Mouse (Mus musculus) MEL (cell line): ENCODE measurements around the gene Sf3b5. TPM values are rescaled to one million over a fixed set of nuclear protein-coding genes. Genes with fewer than 3 reads are reported as not detected.

Source experiments
- DNase-seq: peaks from one replicate; pipeline ENCODE4 v3.0.0; 2011; ENCODE audit warnings: low read depth, low spot score
- H3K27ac ChIP-seq: 2 replicates; pipeline ENCODE4 v1.5.1; 2012; ENCODE audit warnings: low read depth, mild to moderate bottlenecking, control low read depth, low read length, moderate library complexity; ENCODE audit not compliant: control insufficient read depth
- H3K27me3 ChIP-seq, 2 experiments: fragments of 150-350 bp in 1 of 2; sonication (generic) in 1 of 2; 2 replicates each; pipeline ENCODE4 v1.6.1; 2012; ENCODE audit warnings: low read length in 2 of 2, mild to moderate bottlenecking in 2 of 2, improper control_type of control experiment in 1 of 2, moderate library complexity in 1 of 2; ENCODE audit not compliant: insufficient read depth in 2 of 2, control insufficient read depth in 1 of 2
- H3K36me3 ChIP-seq, 2 experiments: 2 replicates each; pipeline ENCODE4 v1.6.1; 2012 to 2014; ENCODE audit warnings: low read length in 2 of 2, improper control_type of control experiment in 1 of 2, inconsistent platforms in 1 of 2, mild to moderate bottlenecking in 1 of 2; ENCODE audit not compliant: insufficient read depth in 2 of 2, control insufficient read depth in 1 of 2
- H3K4me1 ChIP-seq, 2 experiments: fragments of 150-350 bp in 1 of 2; sonication (generic) in 1 of 2; 2 replicates each; pipeline ENCODE4 v1.6.1; 2012; ENCODE audit warnings: low read length in 2 of 2, improper control_type of control experiment in 1 of 2, mild to moderate bottlenecking in 1 of 2; ENCODE audit not compliant: insufficient read depth in 2 of 2, control insufficient read depth in 1 of 2
- H3K4me3 ChIP-seq, 2 experiments: fragments of 150-350 bp in 1 of 2; sonication (generic) in 1 of 2; 2 replicates each; pipeline ENCODE4 v1.5.1; 2012; ENCODE audit warnings: low read depth in 2 of 2, low read length in 2 of 2, mild to moderate bottlenecking in 2 of 2, moderate library complexity in 2 of 2, control low read depth in 1 of 2, improper control_type of control experiment in 1 of 2; ENCODE audit not compliant: control insufficient read depth in 1 of 2, insufficient read depth in 1 of 2
- H3K79me2 ChIP-seq: 2 replicates; pipeline ENCODE4 v1.6.1; 2012; ENCODE audit warnings: mild to moderate bottlenecking, low read length, moderate library complexity; ENCODE audit not compliant: control insufficient read depth, poor library complexity, insufficient read depth
- H3K9ac ChIP-seq: 2 replicates; pipeline ENCODE4 v1.6.1; 2012; ENCODE audit warnings: low read depth, mild to moderate bottlenecking, control low read depth, low read length, moderate library complexity; ENCODE audit not compliant: control insufficient read depth, poor library complexity, severe bottlenecking
- H3K9me3 ChIP-seq: fragments of 150-350 bp; sonication (generic); replicated peaks from 2 replicates; pipeline ENCODE4 v1.6.1; 2012; ENCODE audit warnings: mild to moderate bottlenecking, low read length, improper control_type of control experiment, moderate library complexity; ENCODE audit not compliant: insufficient read depth
- BHLHE40 ChIP-seq: IDR thresholded peaks from 2 replicates; pipeline ENCODE4 v1.6.1; 2012; ENCODE audit warnings: low read depth, mild to moderate bottlenecking, inconsistent platforms, low read length, improper control_type of control experiment, borderline replicate concordance
- CHD1 ChIP-seq: IDR thresholded peaks from 2 replicates; pipeline ENCODE4 v1.6.1; 2012; ENCODE audit warnings: low read depth, mild to moderate bottlenecking, inconsistent platforms, low read length, improper control_type of control experiment
- CHD2 ChIP-seq: IDR thresholded peaks from 2 replicates; pipeline ENCODE4 v1.6.1; 2011; ENCODE audit warnings: low read length, improper control_type of control experiment
- CTCF ChIP-seq, 3 experiments: IDR thresholded peaks in 2 of 3; conservative IDR thresholded peaks in 1 of 3; 2 replicates each; pipeline ENCODE4 v1.5.1; 2011 to 2012; ENCODE audit warnings: low read length in 3 of 3, low read depth in 2 of 3, mild to moderate bottlenecking in 2 of 3, improper control_type of control experiment in 1 of 3, inconsistent platforms in 1 of 3, mixed read lengths in 1 of 3, moderate library complexity in 1 of 3; ENCODE audit not compliant: control insufficient read depth in 1 of 3, insufficient read depth in 1 of 3, poor library complexity in 1 of 3, severe bottlenecking in 1 of 3
- ELF1 ChIP-seq: IDR thresholded peaks from 2 replicates; pipeline ENCODE4 v1.6.1; 2014; ENCODE audit warnings: low read depth, mild to moderate bottlenecking, inconsistent platforms, low read length, improper control_type of control experiment, moderate library complexity
- ETS1 ChIP-seq: IDR thresholded peaks from 2 replicates; pipeline ENCODE4 v1.6.1; 2012; ENCODE audit warnings: low read depth, mild to moderate bottlenecking, inconsistent platforms, low read length, improper control_type of control experiment, moderate library complexity
- GABPA ChIP-seq: IDR thresholded peaks from 2 replicates; pipeline ENCODE4 v1.6.1; 2012; ENCODE audit warnings: low read depth, mild to moderate bottlenecking, inconsistent platforms, low read length, improper control_type of control experiment, moderate library complexity
- GATA1 ChIP-seq: IDR thresholded peaks from 2 replicates; pipeline ENCODE4 v1.6.1; 2011; ENCODE audit warnings: low read depth, low read length, improper control_type of control experiment
- MAX ChIP-seq: IDR thresholded peaks from 2 replicates; pipeline ENCODE4 v1.6.1; 2011; ENCODE audit warnings: low read length, improper control_type of control experiment
- MAZ ChIP-seq: IDR thresholded peaks from 2 replicates; pipeline ENCODE4 v1.6.1; 2012; ENCODE audit warnings: low read depth, mild to moderate bottlenecking, inconsistent platforms, low read length, improper control_type of control experiment
- MXI1 ChIP-seq: IDR thresholded peaks from 2 replicates; pipeline ENCODE4 v1.6.1; 2011; ENCODE audit warnings: mild to moderate bottlenecking, low read depth, low read length, improper control_type of control experiment
- MYB ChIP-seq: IDR thresholded peaks from 2 replicates; pipeline ENCODE4 v1.6.1; 2011; ENCODE audit warnings: mild to moderate bottlenecking, low read depth, low read length, improper control_type of control experiment
- MYC ChIP-seq: IDR thresholded peaks from 2 replicates; pipeline ENCODE4 v1.6.1; 2011; ENCODE audit warnings: low read depth, mild to moderate bottlenecking, low read length, improper control_type of control experiment, moderate library complexity
- NELFE ChIP-seq: IDR thresholded peaks from 2 replicates; pipeline ENCODE4 v1.6.1; 2011; ENCODE audit warnings: low read depth, low read length, improper control_type of control experiment
- SIN3A ChIP-seq: IDR thresholded peaks from 2 replicates; pipeline ENCODE4 v1.6.1; 2012; ENCODE audit warnings: low read length, improper control_type of control experiment, inconsistent platforms
- SMC3 ChIP-seq: IDR thresholded peaks from 2 replicates; pipeline ENCODE4 v1.6.1; 2011; ENCODE audit warnings: low read depth, low read length, improper control_type of control experiment
- TBP ChIP-seq: IDR thresholded peaks from 2 replicates; pipeline ENCODE4 v1.8.0; 2011; ENCODE audit warnings: low read depth, low read length, improper control_type of control experiment
- TCF12 ChIP-seq: IDR thresholded peaks from 2 replicates; pipeline ENCODE4 v1.6.1; 2014; ENCODE audit warnings: low read depth, mild to moderate bottlenecking, inconsistent platforms, low read length, improper control_type of control experiment, moderate library complexity
- UBTF ChIP-seq: IDR thresholded peaks from 2 replicates; pipeline ENCODE4 v1.6.1; 2012; ENCODE audit warnings: low read depth, mild to moderate bottlenecking, inconsistent platforms, low read length, improper control_type of control experiment, moderate library complexity, borderline replicate concordance; ENCODE audit not compliant: insufficient read depth
- USF1 ChIP-seq: IDR thresholded peaks from 2 replicates; pipeline ENCODE4 v1.6.1; 2014; ENCODE audit warnings: low read depth, mild to moderate bottlenecking, inconsistent platforms, low read length, improper control_type of control experiment, moderate library complexity
- USF2 ChIP-seq, 2 experiments: IDR thresholded peaks; 2 replicates each; pipeline ENCODE4 v1.6.1; 2011 to 2012; ENCODE audit warnings: improper control_type of control experiment in 2 of 2, low read length in 2 of 2, borderline replicate concordance in 1 of 2, inconsistent platforms in 1 of 2, low read depth in 1 of 2, mild to moderate bottlenecking in 1 of 2; ENCODE audit not compliant: insufficient read depth in 1 of 2
- ZC3H11A ChIP-seq: IDR thresholded peaks from 2 replicates; pipeline ENCODE4 v1.6.1; 2012; ENCODE audit warnings: low read depth, mild to moderate bottlenecking, inconsistent platforms, low read length, improper control_type of control experiment
- ZNF384 ChIP-seq: IDR thresholded peaks from 2 replicates; pipeline ENCODE4 v1.6.1; 2012; ENCODE audit warnings: low read depth, mild to moderate bottlenecking, inconsistent platforms, low read length, improper control_type of control experiment
- polyA plus RNA-seq, 2 experiments: library from polyadenylated mRNA; stranded (reverse) in 1 of 2; unstranded in 1 of 2; fragments of >175 nt in 1 of 2; fragments of >200 nt in 1 of 2; gene quantifications; 2 replicates each; pipeline versions ENCODE4 v1.2.1 to v1.2.4; 2012; ENCODE audit warnings: low replicate concordance in 2 of 2, low read depth in 1 of 2; ENCODE audit not compliant: insufficient read length in 2 of 2, insufficient read depth in 1 of 2, missing spikeins in 1 of 2
- total RNA-seq: library from RNA; depleted of rRNA; stranded (reverse); fragments of 300-350 nt; gene quantifications from 2 replicates; pipeline ENCODE4 v1.2.3, GENCODE M21; 2012

The Sf3b5 gene
- total and polyA plus RNA-seq, 3 experiments, result 16.6 to 57.4 TPM; not detected in 1

- Histone ChIP-seq H3K27me3 (no peaks in the 10 kb centered on the region), H3K36me3 (no peaks in the 10 kb centered on the region), H3K4me1 (no peaks in the 10 kb centered on the region), H3K4me3 (no peak overlapping the region), H3K9me3 (no peaks in the 10 kb centered on the region), H3K27ac (no peak overlapping the region), H3K79me2 (no peaks in the 10 kb centered on the region), H3K9ac (no peak overlapping the region)
- TF ChIP-seq MYB (no peak), SIN3A (no peak), ZNF384 (no peak), MYC (no peak), MAZ (no peak), USF2 (IDR thresholded peaks at IDR 0.05; ENCODE audit: borderline replicate concordance in 1 of 2, insufficient read depth in 1 of 2, low read depth in 1 of 2, low read length in 2 of 2) (no peak), ETS1 (no peak)
- DNase-seq, result no peak
These were observed 29.2 kb upstream of the Sf3b5 start for GRCm38 (mm10) chr10:12975957-12976356.

DNA sequence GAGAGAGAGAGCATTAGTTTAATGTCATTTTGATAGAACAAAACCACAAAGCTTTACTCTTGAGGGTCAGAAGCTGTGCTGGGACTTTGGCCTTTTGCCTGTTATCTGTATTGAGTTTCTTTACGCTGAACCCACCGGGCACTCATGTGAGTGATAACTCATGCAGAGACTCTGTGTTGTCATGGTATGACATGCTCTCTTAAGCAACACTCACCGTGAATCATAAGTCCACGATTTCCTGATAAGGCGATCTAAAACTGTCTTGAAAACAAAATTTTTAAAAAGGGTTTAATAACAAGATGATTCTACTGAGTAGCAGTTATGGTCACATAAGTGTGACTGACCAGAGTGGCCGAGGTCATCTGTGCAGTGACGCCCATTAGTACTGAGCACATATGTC, 28.6 kb upstream of the Sf3b5 start:
- no peaks in the 10 kb centered on the region for H3K27me3 ChIP-seq
- no peaks in the 10 kb centered on the region for H3K9me3 ChIP-seq
- TF ChIP-seq GATA1, result 0 out of 2 replicates have a peak, but pooled peaks have one; percentile 12
- no peak for TF ChIP-seq MXI1
- no peak for TF ChIP-seq ELF1
- no peak for TF ChIP-seq MAX
- TF ChIP-seq ETS1, result no peak
- TF ChIP-seq ZNF384, result no peak
- no peaks in the 10 kb centered on the region for H3K36me3 ChIP-seq
- DNase-seq, result no peak
- no peaks in the 10 kb centered on the region for H3K4me1 ChIP-seq
- no peak overlapping the region for H3K4me3 ChIP-seq
- no peak overlapping the region for H3K9ac ChIP-seq
- no peaks in the 10 kb centered on the region for H3K79me2 ChIP-seq
- H3K27ac ChIP-seq, result no peak overlapping the region

GRCm38 (mm10) chr10:12977787-12978212, 27.3 kb upstream of the Sf3b5 start:
- no peaks in the 10 kb centered on the region for H3K9me3 ChIP-seq
- H3K27ac ChIP-seq, result no peak overlapping the region
- H3K9ac ChIP-seq, result no peak overlapping the region
- no peak overlapping the region for H3K4me3 ChIP-seq
- no peaks in the 10 kb centered on the region for H3K4me1 ChIP-seq
- DNase-seq, result no peak
- no peak for TF ChIP-seq GATA1
- no peak for TF ChIP-seq MYC
- no peak for TF ChIP-seq MAX
- TF ChIP-seq GABPA, result no peak
- TF ChIP-seq USF2 (IDR thresholded peaks at IDR 0.05; ENCODE audit: borderline replicate concordance in 1 of 2, insufficient read depth in 1 of 2, low read depth in 1 of 2, low read length in 2 of 2), result no peak
- no peak for TF ChIP-seq ZC3H11A
- no peak for TF ChIP-seq SIN3A
- no peak for TF ChIP-seq USF1
- no peak for TF ChIP-seq TCF12
- no peak for TF ChIP-seq MYB
- no peak for TF ChIP-seq NELFE
- no peak for TF ChIP-seq CHD1
- TF ChIP-seq ZNF384, result no peak
- TF ChIP-seq TBP, result no peak
- TF ChIP-seq CTCF (IDR thresholded peaks at IDR 0.05 in 2 of 3, conservative IDR thresholded peaks at IDR 0.05 in 1 of 3; ENCODE audit: control insufficient read depth in 1 of 3, insufficient read depth in 1 of 3, low read depth in 2 of 3, low read length in 3 of 3, poor library complexity in 1 of 3, severe bottlenecking in 1 of 3), result no peak
- TF ChIP-seq BHLHE40, result no peak
- no peak for TF ChIP-seq SMC3
- no peak for TF ChIP-seq CHD2
- TF ChIP-seq UBTF, result no peak
- no peaks in the 10 kb centered on the region for H3K27me3 ChIP-seq
- no peaks in the 10 kb centered on the region for H3K36me3 ChIP-seq
- H3K79me2 ChIP-seq, result no peaks in the 10 kb centered on the region
